Mouse (Mus musculus) intestine, embryonic 14.5 days (tissue): Measurements from ENCODE around the gene Fndc3b. TPM values are rescaled to one million over a fixed set of nuclear protein-coding genes. Genes with fewer than 3 reads are reported as not detected.

Experiments used
- ATAC-seq: fragments of 200-750 bp; cut with Nextera tagmentation; replicated peaks from 2 replicates; pipeline ENCODE4 v1.8.0; 2017; ENCODE audit warnings: low read depth, moderate number of reproducible peaks, moderate TSS enrichment, moderate library complexity; ENCODE audit not compliant: low FRiP score, low TSS enrichment
- DNase-seq: peaks from one replicate; pipeline ENCODE4 v3.0.0-alpha.2; 2018; ENCODE audit warnings: low spot score
- H3K27ac ChIP-seq: fragments of 300-500 bp; sonication (generic); 2 replicates; pipeline ENCODE4 v1.5.1; 2014; ENCODE audit warnings: low read depth, mild to moderate bottlenecking, control low read depth
- H3K27me3 ChIP-seq: fragments of 300-500 bp; sonication (generic); replicated peaks from 2 replicates; pipeline ENCODE4 v1.6.1; 2014; ENCODE audit warnings: low read length, control low read depth; ENCODE audit not compliant: control insufficient read depth, insufficient read depth
- H3K36me3 ChIP-seq: fragments of 300-500 bp; sonication (generic); 2 replicates; pipeline ENCODE4 v1.6.1; 2014; ENCODE audit warnings: low read length, control low read depth; ENCODE audit not compliant: control insufficient read depth, insufficient read depth
- H3K4me1 ChIP-seq: fragments of 300-500 bp; sonication (generic); replicated peaks from 2 replicates; pipeline ENCODE4 v1.6.1; 2014; ENCODE audit warnings: low read length, control low read depth, mixed read lengths; ENCODE audit not compliant: control insufficient read depth, insufficient read depth
- H3K4me2 ChIP-seq: fragments of 300-500 bp; sonication (generic); 2 replicates; pipeline ENCODE4 v1.6.1; 2014; ENCODE audit warnings: low read length
- H3K4me3 ChIP-seq: fragments of 300-500 bp; sonication (generic); 2 replicates; pipeline ENCODE4 v1.5.1; 2014; ENCODE audit warnings: low read depth, low read length, control low read depth, mixed read lengths
- H3K9ac ChIP-seq: fragments of 300-500 bp; sonication (generic); 2 replicates; pipeline ENCODE4 v1.6.1; 2014; ENCODE audit warnings: mild to moderate bottlenecking, low read length
- H3K9me3 ChIP-seq: fragments of 300-500 bp; sonication (generic); 2 replicates; pipeline ENCODE4 v1.6.1; 2016; ENCODE audit warnings: low read length, control low read depth; ENCODE audit not compliant: control insufficient read depth
- WGBS: fragments of 180-500 bp; shearing (Covaris S2); extraction: QIAGEN DNeasy Blood & Tissue Kit; methylation state at CpG from one replicate; pipeline ENCODE4 v1.1.7; 2014; 5-methylcytosine and 5-hydroxymethylcytosine counted together
- polyA plus RNA-seq: library from polyadenylated mRNA; unstranded; fragments of >200 nt; fragmentation: Nextera tagmentation; extraction: Ambion mirVana; gene quantifications from 2 replicates; pipeline ENCODE4 v1.2.1, GENCODE M21; 2014

Gene Fndc3b
- polyA plus RNA-seq, 1 experiment from 2014 or later, result 26.1 TPM

GRCm38 (mm10) chr3:27427406-27427805 lies 283.7 kb downstream of the Fndc3b start:
- H3K27ac ChIP-seq, result no peak overlapping the region
- H3K4me1 ChIP-seq, result no peaks in the 10 kb centered on the region
- no peaks in the 10 kb centered on the region for H3K27me3 ChIP-seq
- H3K36me3 ChIP-seq, result peaks cover 60% of the 10 kb centered on the region
- DNase-seq (no peak), ATAC-seq (no peak)
- no peak overlapping the region for H3K9ac ChIP-seq
- no peak overlapping the region for H3K4me3 ChIP-seq
- no peak overlapping the region for H3K4me2 ChIP-seq
- H3K9me3 ChIP-seq, result no peaks in the 10 kb centered on the region
- 74% methylated on average over 6 of the region's 6 CpGs for WGBS

- H3K36me3 ChIP-seq, result peaks cover 62% of the 10 kb centered on the region
- H3K27ac ChIP-seq, result no peak overlapping the region
- no peak overlapping the region for H3K4me3 ChIP-seq
- H3K4me2 ChIP-seq, result no peak overlapping the region
- no peak overlapping the region for H3K9ac ChIP-seq
- DNase-seq (no peak), ATAC-seq (no peak)
- H3K4me1 ChIP-seq, result no peaks in the 10 kb centered on the region
- WGBS, result 87% methylated on average over 11 of the region's 11 CpGs
- H3K27me3 ChIP-seq, result no peaks in the 10 kb centered on the region
- no peaks in the 10 kb centered on the region for H3K9me3 ChIP-seq
Measured at GRCm38 (mm10) chr3:27424049-27424667, 286.9 kb downstream of the Fndc3b start.

GRCm38 (mm10) chr3:27422521-27422920 lies 288.6 kb downstream of the Fndc3b start:
- Histone ChIP-seq H3K4me2 (no peak overlapping the region), H3K27ac (no peak overlapping the region), H3K36me3 (peaks cover 60% of the 10 kb centered on the region), H3K9ac (no peak overlapping the region), H3K4me3 (no peak overlapping the region), H3K9me3 (no peaks in the 10 kb centered on the region), H3K27me3 (no peaks in the 10 kb centered on the region), H3K4me1 (no peaks in the 10 kb centered on the region)
- 84% methylated on average over 6 of the region's 6 CpGs for WGBS
- no peak for DNase-seq
- ATAC-seq, result no peak

- H3K4me3 ChIP-seq, result no peak overlapping the region
- no peaks in the 10 kb centered on the region for H3K4me1 ChIP-seq
- no peak overlapping the region for H3K27ac ChIP-seq
- H3K27me3 ChIP-seq, result no peaks in the 10 kb centered on the region
- no peak overlapping the region for H3K4me2 ChIP-seq
- no peak overlapping the region for H3K9ac ChIP-seq
- peaks cover 59% of the 10 kb centered on the region for H3K36me3 ChIP-seq
- DNase-seq, result no peak
- H3K9me3 ChIP-seq, result no peaks in the 10 kb centered on the region
- WGBS, result 83% methylated on average over 12 of the region's 12 CpGs
- no peak for ATAC-seq
Measured at GRCm38 (mm10) chr3:27421980-27422379, 289.1 kb downstream of the Fndc3b start.

GRCm38 (mm10) chr3:27418602-27419001 lies 292.5 kb downstream of the Fndc3b start:
- no peak overlapping the region for H3K4me3 ChIP-seq
- no peak overlapping the region for H3K4me2 ChIP-seq
- no peaks in the 10 kb centered on the region for H3K4me1 ChIP-seq
- H3K36me3 ChIP-seq, result peaks cover 41% of the 10 kb centered on the region
- ATAC-seq (no peak), DNase-seq (no peak)
- H3K9ac ChIP-seq, result no peak overlapping the region
- 91% methylated on average over 8 of the region's 8 CpGs for WGBS
- H3K27ac ChIP-seq, result no peak overlapping the region
- no peaks in the 10 kb centered on the region for H3K9me3 ChIP-seq
- H3K27me3 ChIP-seq, result no peaks in the 10 kb centered on the region

- Histone ChIP-seq H3K4me2 (no peak overlapping the region), H3K36me3 (peaks cover 35% of the 10 kb centered on the region), H3K27me3 (no peaks in the 10 kb centered on the region), H3K27ac (no peak overlapping the region), H3K9ac (no peak overlapping the region), H3K9me3 (no peaks in the 10 kb centered on the region), H3K4me3 (no peak overlapping the region), H3K4me1 (no peaks in the 10 kb centered on the region)
- no peak for ATAC-seq
- WGBS, result 85% methylated on average over 10 of the region's 10 CpGs
- DNase-seq, result no peak
Measured at GRCm38 (mm10) chr3:27416786-27417185, 294.3 kb downstream of the Fndc3b start.

GRCm38 (mm10) chr3:27413566-27413965 lies 297.5 kb downstream of the Fndc3b start:
- no peak for ATAC-seq
- no peak overlapping the region for H3K4me2 ChIP-seq

GRCm38 (mm10) chr3:27411286-27411685 lies 299.8 kb downstream of the Fndc3b start:
- H3K4me1 ChIP-seq, result no peaks in the 10 kb centered on the region
- no peaks in the 10 kb centered on the region for H3K9me3 ChIP-seq
- WGBS, result 95% methylated on average over 2 of the region's 2 CpGs
- no peak overlapping the region for H3K4me2 ChIP-seq
- H3K9ac ChIP-seq, result no peak overlapping the region
- H3K4me3 ChIP-seq, result no peak overlapping the region
- H3K27ac ChIP-seq, result no peak overlapping the region
- H3K27me3 ChIP-seq, result no peaks in the 10 kb centered on the region
- DNase-seq (no peak), ATAC-seq (no peak)
- H3K36me3 ChIP-seq, result peaks cover 4% of the 10 kb centered on the region; the same call in 1 of the 2 replicates

More at GRCm38 (mm10) chr3:27413566-27413965, 297.5 kb downstream of the Fndc3b start:
- no peaks in the 10 kb centered on the region for H3K9me3 ChIP-seq
- DNase-seq, result no peak
- H3K4me1 ChIP-seq, result no peaks in the 10 kb centered on the region
- no peak overlapping the region for H3K27ac ChIP-seq
- no peak overlapping the region for H3K4me3 ChIP-seq
- no peaks in the 10 kb centered on the region for H3K27me3 ChIP-seq
- H3K9ac ChIP-seq, result no peak overlapping the region
- 79% methylated on average over 3 of the region's 3 CpGs for WGBS
- H3K36me3 ChIP-seq, result peaks cover 16% of the 10 kb centered on the region

GRCm38 (mm10) chr3:27408564-27408963 lies 302.5 kb downstream of the Fndc3b start:
- H3K27ac ChIP-seq, result no peak overlapping the region
- DNase-seq, result no peak
- no peak for ATAC-seq
- WGBS, result 67% methylated on average over 2 of the region's 2 CpGs
- no peaks in the 10 kb centered on the region for H3K36me3 ChIP-seq
- H3K4me2 ChIP-seq, result no peak overlapping the region
- H3K27me3 ChIP-seq, result no peaks in the 10 kb centered on the region
- no peaks in the 10 kb centered on the region for H3K4me1 ChIP-seq
- no peak overlapping the region for H3K9ac ChIP-seq
- no peak overlapping the region for H3K4me3 ChIP-seq
- no peaks in the 10 kb centered on the region for H3K9me3 ChIP-seq
